Mouse (Mus musculus) C2C12 (cell line): Measurements from ENCODE around the gene Psmb4.

Source experiments
- CTCF ChIP-seq: IDR thresholded peaks from one replicate; pipeline ENCODE4 v1.5.1; 2011; ENCODE audit not compliant: control insufficient read depth, insufficient read depth, insufficient read length
- MAX ChIP-seq: IDR thresholded peaks from one replicate; pipeline ENCODE4 v1.6.1; 2011; ENCODE audit warnings: mild to moderate bottlenecking, control low read depth
- MYOG ChIP-seq: IDR thresholded peaks from one replicate; pipeline ENCODE4 v1.6.1; 2011; ENCODE audit not compliant: control insufficient read depth, insufficient read length; ENCODE audit errors: extremely low read depth
- USF1 ChIP-seq: IDR thresholded peaks from one replicate; pipeline ENCODE4 v1.6.1; 2011; ENCODE audit warnings: low read depth, mild to moderate bottlenecking, control low read depth, moderate library complexity

DNA sequence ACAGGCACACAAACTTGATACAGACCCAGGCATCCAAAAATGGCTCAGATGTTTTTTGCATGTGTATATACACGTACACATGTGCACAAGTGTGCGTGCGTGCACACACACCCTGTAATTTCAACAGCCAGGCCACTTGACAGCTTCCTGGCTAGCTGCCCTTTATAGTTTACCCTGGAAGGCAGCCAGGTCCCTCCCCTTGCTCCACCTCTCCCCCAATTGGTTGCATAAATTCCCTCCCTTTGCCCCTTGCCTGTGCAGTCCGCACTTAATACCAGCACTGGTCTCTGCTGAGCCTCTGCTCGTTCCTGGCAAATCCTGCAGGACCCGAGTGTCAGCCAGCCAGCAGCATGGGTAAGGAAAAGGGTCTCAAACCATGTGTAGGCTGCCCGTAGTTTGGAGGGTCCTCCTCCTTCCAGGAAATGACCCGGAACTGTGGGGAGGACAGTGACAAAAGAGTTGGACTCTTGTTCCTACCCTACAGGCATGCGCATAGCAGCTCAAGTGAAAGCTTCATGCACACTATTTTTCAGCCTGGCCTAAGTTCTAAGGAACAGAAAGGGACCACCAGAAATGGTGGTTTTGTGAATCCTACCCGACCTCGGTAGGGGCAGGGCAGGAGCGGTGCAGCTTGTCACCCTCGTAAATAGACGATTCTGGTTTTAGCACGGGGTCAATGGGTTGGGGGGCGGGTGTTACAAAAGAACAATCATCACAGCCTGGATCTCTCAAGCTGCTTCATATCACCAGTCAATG, 46.2 kb upstream of the Psmb4 start, which contains the start of gene Selenbp1:
- TF ChIP-seq CTCF (no peak), MAX (no peak), USF1 (no peak), MYOG (no peak)
